Mouse (Mus musculus): ENCODE results near the gene Coa3.

DNA sequence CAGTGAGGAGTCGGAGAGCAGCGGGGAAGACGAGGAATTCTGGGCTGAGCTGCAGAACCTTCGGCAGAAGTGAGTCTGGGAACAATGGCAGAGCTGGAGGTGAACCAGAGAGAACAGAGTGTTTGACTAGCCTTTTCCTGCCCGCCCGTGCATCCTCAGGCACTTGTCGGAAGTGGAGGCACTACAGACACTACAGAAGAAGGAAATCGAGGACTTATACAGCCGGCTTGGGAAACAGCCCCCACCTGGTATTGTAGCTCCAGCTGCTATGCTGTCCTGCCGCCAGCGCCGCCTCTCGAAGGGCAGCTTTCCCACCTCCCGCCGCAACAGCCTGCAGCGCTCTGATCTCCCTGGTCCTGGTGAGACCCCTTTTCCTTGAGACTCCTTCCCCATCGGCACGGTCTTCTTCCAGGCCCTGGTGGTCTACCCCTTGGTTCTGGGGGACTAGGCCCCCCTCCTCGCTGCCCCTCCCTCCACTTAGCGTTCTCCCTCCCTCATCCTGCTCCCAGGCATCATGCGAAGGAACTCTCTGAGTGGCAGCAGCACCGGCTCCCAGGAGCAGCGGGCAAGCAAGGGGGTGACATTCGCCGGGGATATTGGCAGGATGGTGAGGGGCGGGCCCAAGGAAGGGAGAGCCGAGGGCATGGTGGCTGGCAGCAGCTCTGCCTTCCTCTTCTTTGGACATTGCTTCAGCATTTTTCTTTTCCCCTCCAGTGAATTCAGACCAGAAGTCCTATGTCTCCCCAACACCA lies 2.4 kb downstream of the Coa3 start:
- no peak for TF ChIP-seq POLR2A (IDR thresholded peaks at IDR 0.05; ENCODE audit: control insufficient read depth, extremely low read depth, insufficient read depth, low read length, poor library complexity)
- no peak for TF ChIP-seq CTCF (IDR thresholded peaks at IDR 0.05; ENCODE audit: borderline replicate concordance, control insufficient read depth, extremely low read depth, insufficient read depth, low read length, poor library complexity)

All from thymus, adult 2 months (tissue).